Mouse (Mus musculus) retina, postnatal 1 day (tissue): ENCODE measurements around the gene Trank1.
A peak's percentile ranks its signal among the peaks of the same experiment; 100 is the strongest.

Experiments used
- DNase-seq: peaks from one replicate; pipeline ENCODE4 v3.0.0-alpha.2; 2012

Gene Trank1

DNA sequence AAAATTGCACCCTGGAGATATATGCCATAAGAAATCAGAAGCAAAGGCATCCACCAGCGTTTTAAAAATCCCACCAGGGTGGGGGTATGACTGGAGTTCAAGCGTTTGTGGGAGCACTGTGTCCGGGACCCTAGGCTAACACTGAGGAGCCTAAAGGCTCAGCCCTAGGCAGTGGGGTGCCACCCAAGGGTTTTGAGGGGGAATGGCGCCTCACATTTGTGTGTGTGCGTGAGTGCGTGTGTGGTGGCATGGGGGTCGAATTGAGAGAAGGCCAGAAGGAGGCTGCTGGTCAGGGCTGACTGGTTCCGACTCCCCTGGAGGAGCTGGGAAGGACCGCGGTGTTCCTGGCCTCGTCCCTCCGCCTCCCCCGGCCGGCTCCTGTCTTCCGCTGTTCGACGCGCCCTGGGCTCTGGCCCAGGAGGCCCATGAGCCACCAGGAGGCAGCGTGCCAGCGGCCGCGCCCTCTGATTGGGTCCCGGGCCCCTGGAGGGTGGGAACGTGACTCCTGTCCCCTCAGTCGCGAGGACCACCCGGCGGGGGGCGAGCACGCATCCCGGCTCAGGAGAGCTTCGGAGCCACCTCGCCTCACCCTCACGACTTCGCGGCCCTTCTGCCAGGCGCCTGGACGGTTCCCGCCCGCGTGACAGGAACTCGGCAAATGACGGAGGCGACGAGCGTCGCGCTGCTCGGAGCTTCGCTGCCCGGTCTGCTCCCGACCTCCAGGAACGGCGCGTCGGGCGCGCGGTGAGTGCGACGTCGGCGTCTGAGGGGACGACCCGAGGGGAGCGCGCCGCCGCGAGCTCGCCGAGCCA is at the start of gene Trank1:
Gene Trank1, plus strand, starts transcription at position 709 of the 812 bp plus-strand sequence.
- peak; percentile 71 for DNase-seq

DNA sequence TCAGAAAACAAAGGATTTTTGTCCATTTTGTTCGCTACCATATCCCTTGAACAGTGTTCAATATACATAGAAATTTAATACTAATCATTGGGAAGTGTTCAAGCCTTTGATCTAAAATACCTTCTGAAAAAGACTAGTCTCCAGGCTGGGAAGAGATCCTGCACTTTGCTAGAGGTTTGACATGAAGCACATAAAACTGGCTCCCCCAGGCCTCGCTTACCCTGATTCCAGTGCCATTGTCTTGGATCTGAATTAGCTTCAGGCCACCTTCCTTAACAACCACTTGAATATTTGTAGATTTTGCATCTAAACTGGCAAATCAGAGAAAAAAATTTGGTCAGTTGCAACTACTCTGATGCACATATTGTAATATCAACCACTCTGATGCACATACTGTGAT is 43.5 kb upstream of the Trank1 start:
- no peak for DNase-seq

DNA sequence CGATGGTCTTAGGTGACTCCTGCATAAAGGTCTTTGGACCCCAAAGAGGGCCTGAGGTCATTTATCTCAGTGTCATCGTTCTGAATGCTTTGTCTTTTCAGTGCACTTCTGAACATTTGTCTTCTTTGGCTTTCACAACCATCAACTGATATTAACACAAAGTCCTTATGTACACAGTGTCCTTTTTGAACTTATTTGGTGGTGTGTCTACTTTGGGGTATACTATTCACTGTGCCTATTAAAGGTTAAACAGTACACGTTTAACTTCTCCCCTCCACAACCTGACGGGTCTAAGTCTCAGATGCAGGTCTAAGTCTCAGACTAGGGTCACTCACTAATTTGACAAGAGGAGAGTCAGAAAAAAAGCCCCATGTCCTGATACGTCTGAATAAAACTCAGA is 40.9 kb upstream of the Trank1 start:
- no peak for DNase-seq

DNA sequence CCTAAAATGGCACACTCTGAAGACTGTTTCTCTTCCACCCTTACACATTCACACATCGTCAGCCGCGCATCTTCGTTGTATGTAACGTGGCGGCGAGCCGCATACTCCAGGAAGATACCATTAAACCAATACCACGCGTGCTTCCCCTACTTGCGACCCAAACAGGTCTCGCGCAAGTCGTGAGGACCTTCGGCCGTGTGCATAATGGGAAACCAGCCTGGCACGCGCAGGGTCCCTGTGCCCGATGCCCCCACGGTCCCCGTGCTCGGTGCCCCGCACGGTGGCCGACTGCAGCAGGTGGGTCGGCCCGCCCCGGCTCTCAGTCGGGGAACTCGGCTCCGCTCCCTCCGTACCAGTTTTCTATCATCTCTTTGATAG is 40.5 kb upstream of the Trank1 start:
- DNase-seq: no peak

DNA sequence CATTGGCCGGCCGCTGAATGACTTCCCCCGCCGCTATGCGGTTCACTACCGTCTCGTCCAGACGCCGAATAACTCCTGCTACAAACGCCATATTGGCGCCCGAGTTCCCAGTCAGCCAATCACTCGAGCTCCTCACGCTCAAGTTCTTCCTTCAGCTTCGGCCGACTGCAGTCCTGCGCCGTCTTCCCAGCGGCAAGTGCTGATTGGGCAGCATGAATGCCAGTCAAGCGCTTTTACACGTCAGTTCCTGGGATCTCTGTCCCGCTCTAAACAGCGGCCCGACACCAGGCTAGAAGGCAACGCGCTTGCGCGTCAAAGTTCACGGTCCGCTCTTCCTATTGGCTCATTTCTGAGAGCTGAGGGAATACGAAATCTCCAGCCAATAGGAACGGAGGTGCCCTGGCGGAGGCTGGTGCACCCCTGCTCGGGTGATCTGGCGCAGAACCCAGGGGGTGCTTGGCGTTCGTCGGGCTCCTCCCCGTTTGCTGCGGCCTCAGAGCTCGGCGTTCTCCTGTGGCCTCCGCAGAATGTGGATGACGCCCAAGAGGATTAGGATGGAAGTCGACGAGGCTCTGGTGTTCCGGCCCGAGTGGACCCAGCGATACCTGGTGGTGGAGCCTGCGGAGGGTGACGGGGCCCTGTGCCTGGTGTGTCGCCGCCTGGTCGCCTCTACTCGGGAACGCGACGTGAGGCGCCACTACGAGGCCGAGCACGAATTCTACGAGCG is 39.9 kb upstream of the Trank1 start, which contains the start of the genes Mlh1 and Epm2aip1:
Gene Mlh1, minus strand, starts transcription at position 358 of the 727 bp plus-strand sequence.
Gene Epm2aip1, plus strand, starts transcription at position 496 of the 727 bp plus-strand sequence.
- peak; percentile 100 for DNase-seq

DNA sequence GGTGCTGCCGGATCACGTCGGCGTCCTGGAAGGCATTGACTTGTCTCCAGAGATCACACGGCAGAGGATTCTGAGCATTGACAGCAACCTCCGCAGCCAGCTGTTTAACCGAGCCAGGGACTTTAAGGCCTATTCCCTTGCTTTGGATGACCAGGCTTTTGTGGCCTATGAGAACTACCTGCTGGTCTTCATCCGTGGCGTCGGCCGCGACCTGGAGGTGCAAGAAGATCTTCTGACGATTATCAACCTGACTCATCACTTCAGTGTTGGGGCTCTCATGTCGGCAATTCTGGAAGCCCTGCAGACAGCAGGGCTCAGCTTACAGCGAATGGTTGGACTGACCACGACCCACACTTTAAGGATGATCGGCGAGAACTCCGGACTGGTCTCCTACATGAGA is 39.2 kb upstream of the Trank1 start:
- DNase-seq: no peak

DNA sequence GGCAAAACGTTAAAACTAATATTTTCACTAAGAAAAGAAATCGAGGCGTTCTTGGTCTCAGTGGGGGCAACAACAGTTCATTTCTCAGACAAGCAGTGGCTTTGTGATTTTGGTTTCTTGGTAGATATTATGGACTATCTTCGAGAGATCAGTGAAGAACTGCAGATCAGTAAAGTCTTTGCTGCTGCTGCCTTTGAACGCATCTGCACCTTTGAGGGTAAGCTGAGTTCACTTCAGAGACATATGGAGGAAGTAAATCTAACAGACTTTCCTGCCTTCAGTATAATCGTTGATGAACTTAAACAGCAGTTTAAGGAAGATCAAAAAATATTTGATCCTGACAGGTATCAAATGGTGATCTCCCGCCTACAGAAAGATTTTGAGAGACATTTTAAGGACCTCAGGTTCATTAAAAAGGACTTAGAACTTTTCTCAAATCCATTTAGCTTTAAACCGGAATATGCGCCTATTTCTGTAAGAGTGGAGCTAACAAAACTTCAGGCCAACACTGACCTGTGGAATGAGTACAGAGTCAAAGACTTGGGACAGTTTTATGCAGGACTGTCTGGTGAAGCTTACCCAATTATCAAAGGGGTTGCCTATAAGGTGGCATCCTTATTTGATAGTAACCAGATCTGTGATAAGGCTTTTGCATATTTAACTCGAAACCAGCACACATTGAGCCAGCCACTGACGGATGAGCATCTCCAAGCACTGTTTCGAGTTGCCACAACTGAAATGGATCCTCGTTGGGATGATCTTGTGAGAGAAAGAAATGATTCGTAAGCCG is 38.3 kb upstream of the Trank1 start:
- DNase-seq: no peak

DNA sequence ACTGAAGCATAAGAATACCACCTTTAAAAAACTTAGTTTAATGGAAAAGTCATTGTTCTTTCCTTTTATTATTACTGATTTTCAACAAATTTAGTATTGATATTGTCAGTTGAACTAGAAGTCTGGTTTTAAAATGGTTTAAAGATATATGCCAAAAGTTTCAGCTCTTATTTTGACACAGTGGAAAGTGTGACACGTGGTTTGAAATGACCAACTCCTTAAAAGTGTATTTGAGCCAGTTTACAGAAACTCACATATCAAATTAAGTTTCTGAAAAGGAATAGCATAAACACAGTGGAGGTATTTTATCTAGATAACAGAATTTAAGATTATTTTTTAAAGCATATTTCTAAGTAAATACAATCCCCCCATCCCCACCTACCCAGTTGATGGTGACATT is 37.6 kb upstream of the Trank1 start:
- no peak for DNase-seq

DNA sequence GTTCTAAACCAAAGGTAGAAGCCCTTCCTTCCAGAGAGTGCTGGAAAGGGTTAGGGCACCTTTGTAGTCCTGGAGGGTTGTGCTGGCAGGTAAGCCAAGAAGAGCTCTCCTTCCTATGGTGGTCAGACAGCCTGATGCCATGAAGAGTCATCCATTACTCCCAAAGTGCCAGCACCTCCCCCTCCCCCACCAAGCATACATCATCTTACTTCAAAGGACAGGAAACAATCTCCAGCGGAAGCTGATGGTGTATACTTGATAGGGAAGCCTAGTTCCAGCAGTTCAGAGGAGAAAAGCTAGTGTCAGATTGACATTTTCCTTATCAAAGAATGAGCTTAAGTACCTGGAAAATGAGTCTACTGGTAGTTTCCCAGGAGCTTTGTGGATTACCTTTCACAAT is 36.4 kb upstream of the Trank1 start:
- no peak for DNase-seq

DNA sequence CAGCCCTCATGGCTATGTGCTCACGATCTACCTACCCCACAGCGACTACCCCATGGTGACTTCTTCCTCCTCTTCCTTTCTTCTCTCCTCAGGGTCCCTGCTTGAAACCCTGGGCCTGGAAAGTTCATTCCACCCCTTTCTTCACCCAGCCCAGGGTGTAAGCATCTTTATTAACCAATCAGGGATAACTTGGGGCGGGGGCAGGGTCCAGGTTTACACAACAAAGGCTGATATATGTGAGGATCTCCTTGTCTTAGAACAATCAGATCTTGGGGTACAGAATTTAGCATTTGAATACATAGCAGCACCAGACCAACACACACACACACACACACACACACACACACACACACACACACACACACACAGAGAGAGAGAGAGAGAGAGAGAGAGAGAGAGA is 26.5 kb upstream of the Trank1 start:
- DNase-seq: no peak

DNA sequence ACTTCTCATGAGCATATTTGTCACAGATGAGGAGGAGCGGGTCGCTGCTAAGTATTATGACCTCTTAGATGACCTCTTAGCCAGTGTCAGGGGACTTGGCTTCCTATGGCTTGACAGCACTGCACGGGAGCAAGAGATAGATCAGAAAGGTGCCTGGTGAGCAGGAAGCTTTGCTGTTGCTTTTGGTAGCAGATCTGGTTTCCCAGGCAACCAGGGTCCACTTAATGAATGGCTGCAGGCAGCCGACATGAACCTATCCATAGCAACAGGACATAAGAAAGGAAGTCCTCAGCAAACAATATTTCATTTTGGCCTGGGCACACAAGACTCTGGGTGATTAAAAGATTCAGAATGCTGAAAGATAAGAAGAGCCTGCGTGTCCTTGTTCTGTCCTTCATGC is 25.9 kb upstream of the Trank1 start:
- no peak for DNase-seq

DNA sequence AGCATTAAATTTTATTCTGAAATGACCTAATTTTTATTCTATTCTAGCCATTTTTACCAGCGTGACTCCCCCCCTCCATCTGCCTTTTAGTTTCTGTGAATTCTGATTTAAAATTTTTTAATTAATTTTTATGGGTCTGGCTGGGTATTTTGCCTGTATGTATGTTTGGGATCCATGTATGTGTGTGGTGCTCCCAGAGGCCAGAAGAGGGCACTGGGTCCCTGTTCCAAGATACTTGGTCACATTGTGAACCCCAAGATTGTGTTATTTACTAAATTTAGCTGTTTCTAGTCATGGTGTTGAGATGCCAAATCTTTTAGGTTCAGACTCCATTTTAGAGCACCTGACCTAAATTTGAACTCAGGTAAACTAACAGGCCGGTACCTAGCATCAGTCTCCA is 25.1 kb upstream of the Trank1 start:
- no peak for DNase-seq

DNA sequence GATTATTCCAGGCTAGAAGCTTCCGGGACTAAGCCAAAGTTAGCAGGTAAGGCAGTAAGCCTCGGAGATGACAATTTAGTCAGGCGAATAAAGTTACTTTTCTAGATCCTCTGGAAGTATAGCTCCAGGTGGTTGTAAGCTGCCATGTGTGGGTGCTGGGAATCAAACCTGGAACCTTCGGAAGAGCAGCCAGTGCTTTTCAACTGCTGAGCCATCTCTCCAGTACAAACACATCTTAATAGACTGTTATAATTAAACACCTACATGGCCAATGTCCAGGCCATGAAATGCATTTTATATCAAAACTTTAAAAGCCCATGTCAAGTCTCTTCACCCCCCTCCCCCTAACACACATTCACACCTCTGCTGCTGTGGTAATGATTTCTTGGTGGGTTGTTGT is 23.6 kb upstream of the Trank1 start:
- no peak for DNase-seq

DNA sequence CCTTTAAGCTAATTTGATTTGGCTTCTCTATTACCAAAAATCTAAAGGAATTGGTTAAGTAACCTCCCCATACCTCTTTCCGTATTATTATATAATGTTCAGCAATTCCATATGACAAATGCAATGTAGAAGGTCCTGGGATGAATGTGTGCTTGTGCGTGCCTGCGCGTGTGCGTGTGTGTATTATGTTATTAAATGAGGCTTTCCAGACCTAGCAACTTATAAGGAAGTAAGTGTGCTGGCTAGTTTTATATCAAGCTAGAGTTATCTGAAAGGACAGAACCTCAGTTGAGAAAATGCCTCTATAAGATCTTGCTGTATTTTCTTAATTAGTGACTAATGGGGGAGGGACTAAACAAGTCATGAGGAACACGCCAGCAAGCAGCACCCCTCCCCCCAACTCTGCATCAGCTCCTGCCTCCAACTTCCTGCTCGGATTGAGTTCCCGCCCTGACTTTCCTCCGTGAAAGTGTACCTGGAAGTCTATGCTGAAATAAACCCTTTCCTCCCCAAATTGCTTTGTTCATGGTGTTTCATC is 22.2 kb upstream of the Trank1 start:
- DNase-seq: no peak

DNA sequence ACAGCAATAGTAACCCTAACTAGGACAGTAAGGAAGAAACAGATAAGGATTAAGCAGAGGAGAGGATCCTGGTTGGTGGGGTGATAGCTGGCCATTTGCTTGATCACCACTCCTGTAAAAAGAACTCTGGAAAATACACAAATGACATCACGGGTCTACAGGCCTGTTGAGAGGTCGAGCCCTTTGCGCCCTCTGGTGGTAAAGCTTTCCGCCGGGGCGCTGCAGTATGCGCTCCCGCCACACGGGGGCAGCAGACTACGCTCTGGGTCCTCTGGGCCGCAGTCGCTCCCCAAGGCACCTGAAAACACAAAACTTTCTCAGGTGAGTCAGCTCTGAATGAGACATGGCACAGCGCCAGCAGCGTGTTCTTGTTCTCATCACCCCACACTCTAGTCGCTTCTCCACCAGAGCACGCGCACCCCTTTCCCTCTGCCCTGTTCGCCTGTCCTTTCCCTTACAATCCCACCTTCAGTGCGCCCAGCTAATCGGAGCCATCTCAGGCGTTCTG is 21.7 kb upstream of the Trank1 start:
- DNase-seq: peak; percentile 90

DNA sequence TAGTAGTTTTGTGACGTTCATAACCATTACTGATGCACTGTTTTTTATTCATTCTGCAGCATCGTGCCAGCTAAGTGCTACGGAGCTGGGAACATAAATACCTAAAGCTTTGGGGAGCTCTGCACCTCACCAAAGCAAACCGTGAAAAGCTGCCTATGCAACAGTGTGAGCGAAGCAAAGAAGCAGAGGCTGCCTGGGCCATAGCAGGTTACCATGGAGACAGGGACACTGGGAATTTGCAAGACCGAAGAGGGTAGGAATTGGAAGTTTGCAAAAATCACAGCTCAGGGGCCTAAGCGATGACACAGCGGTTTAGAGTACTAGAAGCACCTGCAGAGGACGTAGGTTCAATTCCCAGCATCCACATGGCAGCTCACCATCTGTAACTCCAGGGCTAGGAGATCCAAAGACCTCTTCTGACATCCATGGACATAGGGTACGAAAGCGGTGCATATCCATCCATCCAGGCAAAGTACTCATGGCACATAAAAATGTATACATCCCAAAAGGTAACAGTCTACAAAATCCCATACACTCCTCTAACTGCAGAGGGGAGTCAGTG is 20.9 kb upstream of the Trank1 start:
- DNase-seq: no peak

DNA sequence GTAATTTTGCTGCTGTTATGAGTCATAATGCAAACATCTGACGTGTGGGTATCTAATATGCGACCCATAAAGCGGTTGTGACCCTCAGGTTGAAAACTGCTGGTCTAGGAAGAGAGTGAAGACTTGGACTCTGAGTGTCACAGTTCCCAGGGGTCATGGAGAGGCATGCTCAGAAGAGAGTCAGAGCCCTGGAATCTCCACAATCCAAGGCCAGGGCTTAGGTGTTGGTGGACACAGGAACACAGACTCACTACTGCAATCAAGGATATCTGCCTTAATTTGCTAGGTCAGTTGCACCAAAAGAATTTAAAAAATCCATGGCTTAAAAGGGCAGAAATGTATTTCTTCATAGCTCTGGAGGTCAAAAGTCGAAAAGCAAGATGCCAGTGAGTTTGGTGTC is 18.3 kb upstream of the Trank1 start:
- no peak for DNase-seq

DNA sequence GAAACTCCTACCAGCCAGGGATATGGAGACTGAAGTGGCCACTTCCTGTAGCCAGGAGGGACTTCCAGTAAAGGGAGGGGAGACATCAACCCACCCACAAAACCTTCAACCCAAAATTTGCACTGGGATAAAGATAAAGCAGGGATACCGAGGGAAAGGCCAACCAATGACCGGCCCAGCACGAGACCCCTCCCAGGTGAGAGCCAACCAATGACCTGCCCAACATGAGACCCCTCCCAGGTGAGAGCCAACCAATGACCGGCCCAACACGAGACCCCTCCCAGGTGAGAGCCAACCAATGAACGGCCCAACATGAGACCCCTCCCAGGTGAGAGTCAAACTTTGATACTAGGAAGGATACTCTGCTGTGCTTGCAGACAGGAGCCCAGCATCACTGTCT is 16.6 kb upstream of the Trank1 start:
- no peak for DNase-seq

DNA sequence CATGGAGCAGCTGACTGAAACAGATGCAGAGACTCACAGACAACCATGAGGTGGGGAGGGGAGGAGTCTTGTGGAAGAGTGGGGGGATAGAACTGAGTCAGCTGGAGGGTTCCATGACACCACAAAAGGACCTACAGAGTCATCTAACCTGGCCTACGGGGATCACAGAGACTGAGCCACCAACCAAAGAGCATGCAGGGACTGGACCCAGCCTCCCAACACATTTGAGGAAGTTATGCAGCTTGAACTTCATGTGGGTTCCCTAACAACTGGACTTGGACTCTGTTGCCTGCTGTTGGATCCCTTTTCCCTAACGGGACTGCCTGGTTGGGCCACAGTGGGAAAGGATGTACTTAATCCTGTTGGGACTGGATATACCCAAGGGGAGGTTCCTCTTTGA is 16.2 kb upstream of the Trank1 start:
- no peak for DNase-seq

DNA sequence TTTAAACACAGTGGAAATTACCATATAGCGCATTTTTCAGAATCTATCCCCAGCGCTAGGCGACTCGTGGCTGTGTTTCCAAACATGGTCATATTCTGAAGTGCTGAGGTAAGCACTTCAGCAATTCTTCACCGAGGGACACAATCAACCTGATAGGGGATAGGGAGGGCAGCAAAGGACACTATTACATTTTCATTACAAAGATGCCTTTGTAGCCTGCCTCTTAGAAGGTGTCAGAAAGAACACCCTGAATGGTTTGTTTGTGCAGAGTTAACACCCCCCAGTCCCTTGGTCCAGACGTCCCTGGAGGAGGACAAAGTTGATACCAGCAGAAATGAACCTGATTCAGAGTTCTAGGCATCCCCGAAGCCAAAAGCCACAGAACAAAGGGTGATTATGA is 15.1 kb upstream of the Trank1 start:
- DNase-seq: no peak

DNA sequence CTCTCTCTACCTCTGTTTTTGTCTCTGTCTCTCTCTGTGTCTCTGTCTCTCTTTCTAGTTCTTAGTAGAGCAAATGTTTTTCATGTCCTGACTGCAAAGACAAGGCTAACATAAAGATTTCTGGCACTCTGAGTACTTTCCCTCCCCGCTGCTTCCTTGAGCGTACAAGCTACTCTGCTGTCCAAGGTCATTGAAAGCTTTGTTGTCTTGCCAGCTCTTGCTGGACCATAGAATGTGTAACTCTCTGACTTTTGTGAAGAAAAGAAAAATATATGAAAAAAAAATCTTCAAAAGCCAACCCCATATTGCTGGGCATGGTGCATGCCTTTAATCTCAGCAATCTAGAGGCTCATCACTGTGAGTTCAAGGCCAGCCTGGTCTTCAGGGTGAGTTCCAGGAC is 12.9 kb upstream of the Trank1 start:
- DNase-seq: no peak

DNA sequence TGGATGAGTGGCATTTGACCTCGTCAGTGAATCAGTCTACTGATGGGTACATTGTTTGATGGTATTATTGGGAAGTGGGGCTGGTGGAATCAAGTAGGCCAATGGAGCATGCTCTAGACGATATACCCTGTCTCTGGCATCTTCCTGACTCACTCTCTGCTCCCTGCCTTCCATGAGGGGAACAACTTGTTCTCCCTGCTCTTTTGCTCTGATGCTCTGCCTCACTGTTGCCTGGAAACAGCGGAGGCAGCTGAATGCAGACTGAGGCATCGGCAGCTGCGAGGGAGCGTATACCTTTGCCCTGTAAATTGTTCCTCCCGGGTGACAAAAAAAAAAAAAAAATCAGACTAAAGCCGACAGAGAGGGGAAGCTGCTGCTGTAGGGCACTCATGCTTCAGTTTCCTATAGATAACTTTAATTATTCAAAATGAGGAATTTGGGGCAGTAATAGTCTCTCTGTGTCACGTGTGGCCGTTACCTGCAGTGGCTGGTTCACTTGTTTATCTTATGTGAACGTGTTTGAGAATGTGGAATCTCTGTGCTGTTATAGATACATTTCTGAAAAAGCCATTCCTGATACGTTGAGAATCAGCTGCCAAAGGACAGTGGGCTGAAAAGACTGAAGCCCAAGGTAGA is 9.2 kb upstream of the Trank1 start:
- no peak for DNase-seq
